Mouse (Mus musculus): Measurements from ENCODE around the gene Zfp260. TPM values are rescaled to one million over a fixed set of nuclear protein-coding genes. Genes with fewer than 3 reads are reported as not detected.
"Not testable (repeated sequence)": the region's sequence is repeated elsewhere in the genome, so short reads cannot be mapped to it uniquely, and the experiment has no call there.

The Zfp260 gene
- polyA plus RNA-seq, 1 experiment from 2014 or later: 82.3 TPM

- WGBS: 6% methylated on average over 9 of the region's 9 CpGs
- Histone ChIP-seq H3K4me1 (replicated peaks) (peaks cover 15% of the 10 kb centered on the region), H3K27me3 (replicated peaks) (no peaks in the 10 kb centered on the region), H3K4me2 (replicated peaks) (peak overlapping the region; percentile 68), H3K27ac (peak overlapping the region; percentile 52; the same call in 1 of the 2 replicates), H3K4me3 (replicated peaks) (peak overlapping the region; percentile 62), H3K9ac (0 out of 2 replicates have a peak overlapping the region, but pooled peaks have one; percentile 26), H3K36me3 (peaks cover 4% of the 10 kb centered on the region), H3K9me3 (no peaks in the 10 kb centered on the region)
- ATAC-seq: no peak
Measured at GRCm38 (mm10) chr7:30090970-30091585, 3.5 kb upstream of the Zfp260 start.

- Histone ChIP-seq H3K4me2 (replicated peaks) (no peak overlapping the region), H3K4me1 (replicated peaks) (peaks cover 18% of the 10 kb centered on the region), H3K9ac (no peak overlapping the region), H3K27ac (no peak overlapping the region), H3K9me3 (no peaks in the 10 kb centered on the region), H3K4me3 (replicated peaks) (no peak overlapping the region), H3K36me3 (no peaks in the 10 kb centered on the region), H3K27me3 (replicated peaks) (no peaks in the 10 kb centered on the region)
- WGBS: 84% methylated on average over 9 of the region's 9 CpGs
- no peak for ATAC-seq
Measured at GRCm38 (mm10) chr7:30092666-30093065, 1.9 kb upstream of the Zfp260 start.

- Histone ChIP-seq H3K27ac (no peak overlapping the region), H3K4me1 (replicated peaks) (peaks cover 15% of the 10 kb centered on the region), H3K27me3 (replicated peaks) (no peaks in the 10 kb centered on the region), H3K4me2 (replicated peaks) (peak overlapping the region; percentile 52), H3K36me3 (0 out of 2 replicates have a peak, but pooled peaks cover 4% of the 10 kb centered on the region), H3K9ac (peak overlapping the region; percentile 82), H3K4me3 (replicated peaks) (peak overlapping the region; percentile 63), H3K9me3 (no peaks in the 10 kb centered on the region)
- no peak for ATAC-seq
- WGBS: 70% methylated on average over 6 of the region's 6 CpGs
Measured at GRCm38 (mm10) chr7:30093918-30094415, 610 bp upstream of the Zfp260 start.

GRCm38 (mm10) chr7:30095551-30096125, 1.1 kb downstream of the Zfp260 start:
- H3K36me3 ChIP-seq: peaks cover 14% of the 10 kb centered on the region
- H3K4me1 ChIP-seq (replicated peaks): peaks cover 9% of the 10 kb centered on the region; the same call in 1 of the 2 replicates
- H3K27ac ChIP-seq: no peak overlapping the region
- no peaks in the 10 kb centered on the region for H3K27me3 ChIP-seq (replicated peaks)
- H3K9ac ChIP-seq: peak overlapping the region; percentile 36
- peak overlapping the region; percentile 67 for H3K4me2 ChIP-seq (replicated peaks)
- peak overlapping the region; percentile 63 for H3K4me3 ChIP-seq (replicated peaks)
- no peak for ATAC-seq
- 1% methylated on average over 5 of the region's 5 CpGs for WGBS
- no peaks in the 10 kb centered on the region for H3K9me3 ChIP-seq

GRCm38 (mm10) chr7:30099297-30099696, 4.7 kb downstream of the Zfp260 start:
- Histone ChIP-seq H3K9me3 (no peaks in the 10 kb centered on the region), H3K4me2 (replicated peaks) (no peak overlapping the region), H3K27ac (no peak overlapping the region), H3K27me3 (replicated peaks) (no peaks in the 10 kb centered on the region), H3K4me3 (replicated peaks) (no peak overlapping the region), H3K9ac (no peak overlapping the region), H3K36me3 (peaks cover 37% of the 10 kb centered on the region), H3K4me1 (replicated peaks) (0 out of 2 replicates have a peak, but pooled peaks cover 3% of the 10 kb centered on the region)
- 85% methylated on average over 13 of the region's 13 CpGs for WGBS
- no peak for ATAC-seq

GRCm38 (mm10) chr7:30116076-30116475, 21.5 kb downstream of the Zfp260 start:
- Histone ChIP-seq H3K4me3 (replicated peaks) (no peak overlapping the region), H3K27me3 (replicated peaks) (no peaks in the 10 kb centered on the region), H3K27ac (no peak overlapping the region), H3K36me3 (no peaks in the 10 kb centered on the region), H3K4me1 (replicated peaks) (no peaks in the 10 kb centered on the region), H3K9ac (no peak overlapping the region), H3K4me2 (replicated peaks) (no peak overlapping the region), H3K9me3 (no peaks in the 10 kb centered on the region)
- WGBS: 93% methylated on average over 5 of the region's 5 CpGs
- no peak for ATAC-seq

GRCm38 (mm10) chr7:30117935-30118334, 23.4 kb downstream of the Zfp260 start:
- H3K4me2 ChIP-seq (replicated peaks); H3K9ac ChIP-seq; H3K4me3 ChIP-seq (replicated peaks); ATAC-seq; H3K27ac ChIP-seq; H3K36me3 ChIP-seq; H3K27me3 ChIP-seq (replicated peaks); H3K4me1 ChIP-seq (replicated peaks); H3K9me3 ChIP-seq: not testable (repeated sequence)
- WGBS: 93% methylated on average over 12 of the region's 12 CpGs

GRCm38 (mm10) chr7:30121308-30122187, 27.0 kb downstream of the Zfp260 start, which contains the start of gene Zfp382:
TSS of gene Zfp382 (plus strand) at chr7:30121942.
- peak; percentile 97 for ATAC-seq
- peak within 1 kb of the TSS; percentile 90 for H3K4me2 ChIP-seq (replicated peaks)
- no peaks in the 10 kb centered on the region for H3K36me3 ChIP-seq
- peak within 1 kb of the TSS; percentile 63 for H3K4me3 ChIP-seq (replicated peaks)
- H3K4me1 ChIP-seq (replicated peaks): 0 out of 2 replicates have a peak, but pooled peaks cover 2% of the 10 kb centered on the region
- WGBS: under 1% methylated on average over 60 of the region's 61 CpGs
- H3K9me3 ChIP-seq: no peaks in the 10 kb centered on the region
- H3K9ac ChIP-seq: peak within 1 kb of the TSS; percentile 70
- H3K27me3 ChIP-seq (replicated peaks): no peaks in the 10 kb centered on the region
- peak within 1 kb of the TSS; percentile 58 for H3K27ac ChIP-seq

- no peak for ATAC-seq
Measured at GRCm38 (mm10) chr7:30122188-30122530, 27.6 kb downstream of the Zfp260 start.

GRCm38 (mm10) chr7:30129900-30130299, 35.3 kb downstream of the Zfp260 start:
- no peak overlapping the region for H3K4me3 ChIP-seq (replicated peaks)
- no peaks in the 10 kb centered on the region for H3K9me3 ChIP-seq
- H3K4me2 ChIP-seq (replicated peaks): no peak overlapping the region
- peaks cover 16% of the 10 kb centered on the region for H3K36me3 ChIP-seq
- 94% methylated on average over 8 of the region's 8 CpGs for WGBS
- ATAC-seq: no peak
- H3K27me3 ChIP-seq (replicated peaks): no peaks in the 10 kb centered on the region
- H3K27ac ChIP-seq: no peak overlapping the region
- 0 out of 2 replicates have a peak, but pooled peaks cover 3% of the 10 kb centered on the region for H3K4me1 ChIP-seq (replicated peaks)
- no peak overlapping the region for H3K9ac ChIP-seq

More at GRCm38 (mm10) chr7:30122188-30122530, 27.6 kb downstream of the Zfp260 start:
- Histone ChIP-seq H3K4me3 (replicated peaks) (peak overlapping the region; percentile 63), H3K36me3 (no peaks in the 10 kb centered on the region), H3K4me1 (replicated peaks) (0 out of 2 replicates have a peak, but pooled peaks cover 2% of the 10 kb centered on the region), H3K4me2 (replicated peaks) (peak overlapping the region; percentile 90), H3K9me3 (no peaks in the 10 kb centered on the region), H3K27me3 (replicated peaks) (no peaks in the 10 kb centered on the region), H3K9ac (peak overlapping the region; percentile 70), H3K27ac (peak overlapping the region; percentile 46; the same call in 1 of the 2 replicates)
- WGBS: 4% methylated on average over 15 of the region's 15 CpGs

GRCm38 (mm10) chr7:30132396-30132795, 37.8 kb downstream of the Zfp260 start:
- H3K9ac ChIP-seq: no peak overlapping the region
- H3K27ac ChIP-seq: no peak overlapping the region
- H3K4me2 ChIP-seq (replicated peaks): no peak overlapping the region
- H3K27me3 ChIP-seq (replicated peaks): no peaks in the 10 kb centered on the region
- WGBS: 92% methylated on average over 4 of the region's 4 CpGs
- no peak for ATAC-seq
- H3K4me1 ChIP-seq (replicated peaks): 0 out of 2 replicates have a peak, but pooled peaks cover 3% of the 10 kb centered on the region
- no peaks in the 10 kb centered on the region for H3K9me3 ChIP-seq
- H3K4me3 ChIP-seq (replicated peaks): no peak overlapping the region
- peaks cover 16% of the 10 kb centered on the region for H3K36me3 ChIP-seq

- H3K9me3 ChIP-seq: no peaks in the 10 kb centered on the region
- H3K9ac ChIP-seq: no peak overlapping the region
- H3K27me3 ChIP-seq (replicated peaks): no peaks in the 10 kb centered on the region
- 0 out of 2 replicates have a peak, but pooled peaks cover 3% of the 10 kb centered on the region for H3K4me1 ChIP-seq (replicated peaks)
- peaks cover 21% of the 10 kb centered on the region for H3K36me3 ChIP-seq
- ATAC-seq: no peak
- 91% methylated on average over 10 of the region's 10 CpGs for whole genome bisulfite sequencing
- H3K4me2 ChIP-seq (replicated peaks): no peak overlapping the region
- H3K4me3 ChIP-seq (replicated peaks): no peak overlapping the region
- H3K27ac ChIP-seq: no peak overlapping the region
Measured at GRCm38 (mm10) chr7:30136826-30137225, 42.2 kb downstream of the Zfp260 start.

All from intestine, embryonic 15.5 days (tissue).